Mouse (Mus musculus) effector memory CD4-positive, alpha-beta T cell, adult 7 months (primary cell): ENCODE measurements around the gene Ccng1. TPM values are rescaled to one million over a fixed set of nuclear protein-coding genes. Genes with fewer than 3 reads are reported as not detected.

Experiments
- polyA plus RNA-seq: library from polyadenylated mRNA; unstranded; fragments of 100-300 nt; shearing (Covaris generic); gene quantifications from one replicate; pipeline ENCODE4 v1.2.1, GENCODE M21; 2017

Ccng1 gene
- polyA plus RNA-seq = 81.2 TPM

DNA sequence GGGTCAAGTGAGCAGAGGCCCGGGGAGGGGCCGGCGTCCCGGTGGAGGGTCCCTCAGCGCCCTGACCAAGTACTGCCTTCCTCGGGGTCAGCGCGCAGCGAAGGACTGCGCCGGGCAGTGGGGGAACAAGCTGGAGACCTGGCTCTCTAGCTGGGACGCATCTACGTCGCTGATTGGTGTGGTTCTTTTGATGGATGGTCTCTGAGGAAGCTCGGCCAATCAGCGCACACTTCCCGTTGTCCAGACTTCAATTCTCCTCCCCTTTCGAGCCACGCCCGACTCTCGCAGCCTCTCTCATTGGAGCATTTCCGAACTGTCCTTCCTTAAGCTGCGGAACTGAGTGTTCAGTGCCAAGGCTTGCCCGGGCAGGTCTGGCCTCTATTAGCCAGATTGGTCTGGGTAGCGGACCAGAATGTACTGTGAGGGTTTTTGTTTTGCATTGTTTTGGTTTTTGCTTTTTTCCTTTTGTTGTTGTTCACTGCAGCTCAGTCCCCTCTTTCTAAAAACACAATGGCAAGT lies at the start of gene Ccng1:
TSS of gene Ccng1 (minus strand) at position 203 of the 519 bp plus-strand sequence.

DNA sequence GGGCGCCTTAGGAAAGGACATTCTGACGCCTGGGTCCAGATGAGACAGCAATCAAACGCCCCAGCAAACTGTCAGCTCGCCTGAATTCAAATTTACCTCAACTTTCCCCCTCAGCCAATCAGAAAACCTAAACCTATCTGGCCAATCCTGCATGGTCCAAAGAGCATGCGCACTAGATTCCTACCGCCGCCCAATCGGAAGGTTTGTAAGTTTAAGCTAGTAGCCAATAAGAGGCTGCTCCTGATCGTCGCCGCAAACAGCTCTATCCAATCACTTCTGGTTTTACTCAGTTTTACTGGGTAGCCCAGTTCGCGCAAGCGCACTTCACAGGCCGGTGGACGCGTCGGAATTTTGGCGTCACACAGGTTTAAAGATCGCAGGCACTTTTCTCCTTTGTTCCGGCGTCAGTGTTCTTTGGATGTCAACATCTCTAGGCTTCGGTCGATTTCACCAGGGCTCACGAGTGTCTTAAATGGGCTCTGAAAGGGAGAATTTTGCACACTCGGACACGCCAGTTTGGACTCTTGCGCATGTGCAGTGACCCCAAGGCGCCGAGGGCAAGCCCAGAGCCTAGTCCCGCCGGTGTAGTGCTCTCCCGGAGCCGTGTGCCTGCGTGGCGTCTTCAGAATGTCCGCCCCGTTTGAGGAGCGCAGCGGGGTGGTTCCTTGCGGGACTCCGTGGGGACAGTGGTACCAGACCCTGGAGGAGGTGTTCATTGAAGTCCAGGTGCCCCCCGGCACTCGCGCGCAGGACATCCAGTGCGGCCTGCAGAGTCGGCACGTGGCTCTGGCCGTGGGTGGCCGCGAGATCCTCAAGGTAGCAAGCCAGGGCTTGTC lies 21.6 kb downstream of the Ccng1 start, which contains the start of the genes Hmmr and Nudcd2:
TSS of gene Hmmr (minus strand) at position 84 of the 836 bp plus-strand sequence.
TSS of gene Nudcd2 (plus strand) at position 329 of the 836 bp plus-strand sequence.

Other genes starting within 250 kb of the Ccng1 start
- gene Mat2b, start 60.1 kb downstream of the Ccng1 start, polyA plus RNA-seq = 171 TPM
- gene Hmmr, start 21.9 kb downstream of the Ccng1 start, polyA plus RNA-seq = 0.91 TPM
- 18.4 TPM for gene Nudcd2, start 21.6 kb downstream of the Ccng1 start, polyA plus RNA-seq